ENCODE assay signal across 18 mouse cellular contexts in the genomic region with DNA sequence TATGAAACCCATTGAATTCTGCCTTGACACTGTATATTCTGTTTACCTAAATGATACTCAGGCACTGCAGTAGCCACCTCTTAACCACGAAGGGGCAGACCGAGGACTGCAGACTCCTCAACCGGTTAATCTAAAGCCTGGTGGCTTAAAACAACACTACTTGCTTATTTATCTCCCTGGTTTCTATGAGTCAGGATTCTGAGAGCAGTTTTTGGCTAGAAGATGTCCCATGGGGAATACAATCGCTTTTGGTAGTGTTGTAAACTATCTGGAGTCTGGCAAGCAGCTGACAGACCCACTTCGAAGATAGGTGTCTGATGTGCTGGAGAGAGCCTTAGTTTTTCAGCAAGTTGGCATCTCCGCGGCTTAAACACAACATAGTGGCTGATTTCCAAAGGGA. TPM values are rescaled to one million over a fixed set of nuclear protein-coding genes. Genes with fewer than 3 reads are reported as not detected.
A peak's percentile ranks its signal among the peaks of the same experiment; 100 is the strongest.
DNase-seq lines count a peak whose midpoint lies in the region; TF ChIP-seq lines count a peak whose summit lies in the region.
"Had no signal": no experiment of that assay in that cellular context is flagged by ENCODE, and none has a peak within 500 bp of the region (broad histone marks: within the 10 kb centered on the region; RNA-seq: fewer than 3 reads in every experiment).

No protein-coding gene starts in this region.

- H3K36me3 ChIP-seq in heart, adult 2 months (ENCODE audit: control insufficient read depth, insufficient read depth, low read length), result no peaks in the 10 kb centered on the region
- H3K36me3 ChIP-seq in heart, embryonic 10.5 days, result no peaks in the 10 kb centered on the region
- H3K36me3 ChIP-seq: embryonic facial prominence, embryonic 10.5 days; liver, embryonic 15.5 days; neural tube, embryonic 12.5 days had no signal

- WGBS in heart, adult 2 months, result 36% methylated on average over 7 of the region's 7 CpGs
- WGBS in heart, embryonic 10.5 days, result 49% methylated on average over 7 of the region's 7 CpGs

- H3K4me1 ChIP-seq in heart, adult 2 months (ENCODE audit: control insufficient read depth, insufficient read depth, low read length), result peaks cover 6% of the 10 kb centered on the region
- H3K4me1 ChIP-seq in heart, embryonic 10.5 days, result peaks cover 12% of the 10 kb centered on the region
- H3K4me1 ChIP-seq: neural tube, embryonic 12.5 days had no signal

- H3K27me3 ChIP-seq in heart, adult 2 months (ENCODE audit: control insufficient read depth, insufficient read depth, low read length), result no peaks in the 10 kb centered on the region
- no peaks in the 10 kb centered on the region for H3K27me3 ChIP-seq in heart, embryonic 10.5 days (ENCODE audit: insufficient read depth, poor library complexity, severe bottlenecking)
- H3K27me3 ChIP-seq: liver, embryonic 15.5 days; neural tube, embryonic 12.5 days had no signal

- no peaks in the 10 kb centered on the region for H3K9me3 ChIP-seq in heart, embryonic 10.5 days
- H3K9me3 ChIP-seq: embryonic facial prominence, embryonic 10.5 days; liver, embryonic 15.5 days; neural tube, embryonic 12.5 days had no signal

- no peak for TF ChIP-seq POLR2A in heart, adult 2 months (IDR thresholded peaks at IDR 0.05; ENCODE audit: insufficient read depth, low read depth, low read length)

- peak; percentile 40 for DNase-seq in heart, adult 2 months
- no peak for DNase-seq in heart, embryonic 10.5 days (ENCODE audit: low spot score)
- DNase-seq in MN1 (ENCODE audit: low spot score), result peak; percentile 84
- peak; percentile 82 for DNase-seq in fibroblast of lung, adult 2 months (ENCODE audit: low read depth)
- peak; percentile 75 for DNase-seq in skeletal muscle tissue, adult 2 months (ENCODE audit: low read depth, low spot score)
- DNase-seq in adrenal gland, adult 18-20 months (ENCODE audit: low spot score in 2 of 2), result no peak
- no peak for DNase-seq in lung, postnatal 36 days
- DNase-seq: adrenal gland, postnatal 25 days; cerebellum, adult 2 months; gastrocnemius, postnatal 36 days; kidney, adult 8-10 months; lung, postnatal 14 days; right cerebral cortex, postnatal 14 days had no signal

- H3K9ac ChIP-seq in heart, adult 2 months (ENCODE audit: low read depth, low read length), result no peak overlapping the region
- H3K9ac ChIP-seq: liver, embryonic 15.5 days; neural tube, embryonic 12.5 days had no signal

- no peak overlapping the region for H3K4me3 ChIP-seq in heart, adult 2 months
- no peak overlapping the region for H3K4me3 ChIP-seq in heart, embryonic 10.5 days
- H3K4me3 ChIP-seq: embryonic facial prominence, embryonic 10.5 days; liver, embryonic 15.5 days; neural tube, embryonic 12.5 days had no signal

- TF ChIP-seq EP300 in heart, adult 2 months (IDR thresholded peaks at IDR 0.05; ENCODE audit: insufficient read depth, low read depth, low read length), result no peak

- intact Hi-C loops in heart, adult 2 months (cut with DNase I), result loop anchor here (2.0 kb wide), 1 partner anchor 61 kb away; no protein-coding TSS in a partner anchor

- H3K27ac ChIP-seq in heart, adult 2 months, result no peak overlapping the region
- H3K27ac ChIP-seq in heart, embryonic 10.5 days, result no peak overlapping the region
- H3K27ac ChIP-seq: embryonic facial prominence, embryonic 10.5 days; liver, embryonic 15.5 days; neural tube, embryonic 12.5 days had no signal

- H3K79me2 ChIP-seq in heart, adult 2 months (replicated peaks; ENCODE audit: control insufficient read depth, insufficient read depth, low read length), result no peaks in the 10 kb centered on the region

- TF ChIP-seq CTCF in heart, adult 2 months (IDR thresholded peaks at IDR 0.05), result peak; percentile 40

RNA-seq across cellular contexts. Expression of gene Slc44a3, which starts 41.7 kb away (rescaled TPM):
- not detected for total RNA-seq in heart, adult 2 months (2021)
- polyA plus RNA-seq in heart, adult 2 months (2012; rRNA removed), result 0.38 and 1.1 TPM in 2 replicates
- 1.1 and 1.3 TPM in 2 replicates for polyA plus RNA-seq in heart, embryonic 10.5 days (2016; fragmentation: Nextera tagmentation; extraction: Ambion mirVana)
- 10 to 100 TPM; 20.3 to 24.1 TPM for total RNA-seq in adrenal gland, adult 18-20 months (2021)
- total RNA-seq: gastrocnemius, postnatal 36 days; layer of hippocampus, postnatal 25 days; left cerebral cortex, postnatal 14 days had no signal

Comparison
In these comparisons a context has a peak if more than half of its experiments do, and no peak if none do; other contexts are left out.
1. DNase-seq: peak in heart, adult 2 months (2 of 2), MN1 (single experiment), fibroblast of lung, adult 2 months (single experiment) and skeletal muscle tissue, adult 2 months (single experiment); none in heart, embryonic 10.5 days (single experiment), adrenal gland, adult 18-20 months (0 of 2) and lung, postnatal 36 days (single experiment).
2. RNA of gene Slc44a3, which starts 41.7 kb away (total RNA-seq): 20.3 to 24.1 TPM in adrenal gland, adult 18-20 months; not detected in heart, adult 2 months; every median in the first group is over 10 times any median in the second.